Mouse (Mus musculus): ENCODE data around the gene Arid1b.

DNA sequence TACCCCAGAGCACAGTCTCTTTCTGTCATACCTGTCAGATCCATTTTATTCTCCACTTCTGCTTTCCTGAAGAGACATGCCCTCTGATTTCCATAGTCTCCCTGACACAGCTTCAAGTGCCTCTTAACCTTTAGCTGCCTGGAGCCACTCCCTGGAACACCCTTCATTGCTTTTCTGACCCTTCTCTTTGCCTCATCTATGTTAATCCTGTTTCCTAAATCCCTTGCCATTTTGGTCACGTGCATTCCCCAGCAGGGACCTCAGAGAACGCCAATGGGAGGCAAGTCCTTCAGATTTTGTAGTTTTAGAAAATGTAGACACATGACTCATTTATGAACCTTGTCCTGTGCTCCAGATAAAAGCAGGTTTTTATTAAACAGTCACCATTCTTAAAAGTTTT, 168.4 kb downstream of the Arid1b start:
- TF ChIP-seq GATA1 (IDR thresholded peaks at IDR 0.05; ENCODE audit: low read length) (no peak), TAL1 (IDR thresholded peaks at IDR 0.05; ENCODE audit: low read length) (no peak)
